Mouse (Mus musculus) E14TG2a.4 (cell line): ENCODE data around the gene Ddx1.

Source experiments
- H3K27me3 ChIP-seq: 2 replicates; pipeline ENCODE4 v1.6.1; 2014; ENCODE audit warnings: low read length, control low read depth; ENCODE audit not compliant: insufficient read depth
- H3K36me3 ChIP-seq: 2 replicates; pipeline ENCODE4 v1.6.1; 2014; ENCODE audit warnings: low read length, control low read depth; ENCODE audit not compliant: insufficient read depth
- H3K4me1 ChIP-seq: replicated peaks from 2 replicates; pipeline ENCODE4 v1.6.1; 2014; ENCODE audit warnings: low read depth, low read length, control low read depth
- H3K4me3 ChIP-seq: replicated peaks from 2 replicates; pipeline ENCODE4 v1.5.1; 2014; ENCODE audit warnings: mild to moderate bottlenecking, low read length
- H3K9me3 ChIP-seq: 2 replicates; pipeline ENCODE4 v1.6.1; 2014; ENCODE audit warnings: low read length, control low read depth
- CTCF ChIP-seq: conservative IDR thresholded peaks from 2 replicates; pipeline ENCODE4 v1.5.1; 2014; ENCODE audit warnings: low read length
- NANOG ChIP-seq: IDR thresholded peaks from 2 replicates; pipeline ENCODE4 v1.6.1; 2014; ENCODE audit warnings: borderline replicate concordance, low read length, mixed read lengths
- POU5F1 ChIP-seq: IDR thresholded peaks from 2 replicates; pipeline ENCODE4 v1.6.1; 2014; ENCODE audit warnings: low read length, borderline replicate concordance

Gene Ddx1

DNA sequence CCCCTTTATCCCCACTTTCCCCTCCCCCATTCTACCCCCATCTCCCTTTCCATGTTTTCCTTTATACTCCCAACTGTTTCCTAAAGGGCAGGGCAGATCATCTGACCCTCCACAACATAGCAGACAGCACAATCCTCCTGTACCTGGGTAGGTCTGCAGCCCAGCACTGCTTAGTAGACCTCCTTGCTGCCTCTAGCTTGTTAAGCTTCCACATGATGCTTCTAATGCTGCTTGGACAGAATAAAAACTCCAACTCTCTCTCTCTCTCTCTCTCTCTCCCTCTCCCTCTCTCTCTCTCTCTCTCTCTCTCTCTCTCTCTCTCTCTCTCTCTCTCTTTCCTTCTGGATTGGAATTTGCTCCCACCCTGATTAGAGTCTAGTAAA lies 68.7 kb downstream of the Ddx1 start:
- Histone ChIP-seq H3K27me3 (peaks cover 29% of the 10 kb centered on the region), H3K4me1 (peaks cover 38% of the 10 kb centered on the region), H3K36me3 (no peaks in the 10 kb centered on the region), H3K9me3 (no peaks in the 10 kb centered on the region), H3K4me3 (no peak overlapping the region)
- TF ChIP-seq NANOG, result no peak

DNA sequence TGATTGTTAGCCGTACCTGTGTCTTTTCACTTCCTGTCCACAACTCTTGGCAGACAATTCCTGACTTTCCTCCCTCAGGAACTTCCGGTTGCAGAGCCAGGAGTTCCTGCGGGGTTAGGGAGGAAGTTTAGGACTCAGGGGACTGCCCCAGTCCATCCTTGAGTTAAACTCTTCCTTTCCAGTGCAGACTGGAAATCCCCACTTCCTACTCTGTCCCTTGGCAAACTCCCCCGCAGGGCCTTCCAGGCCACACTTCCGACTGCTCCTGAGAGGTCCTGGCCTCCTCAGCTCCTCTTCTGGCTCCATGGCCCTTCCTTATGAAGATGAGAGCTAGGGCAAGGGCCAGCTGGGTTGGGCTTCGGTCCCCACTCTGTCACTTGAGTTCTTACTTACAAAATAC lies 71.4 kb downstream of the Ddx1 start:
- TF ChIP-seq POU5F1 (no peak), CTCF (no peak)
- Histone ChIP-seq H3K9me3 (no peaks in the 10 kb centered on the region), H3K4me1 (peaks cover 12% of the 10 kb centered on the region; the same call in 1 of the 2 replicates), H3K36me3 (no peaks in the 10 kb centered on the region), H3K27me3 (peaks cover 14% of the 10 kb centered on the region), H3K4me3 (no peak overlapping the region)

DNA sequence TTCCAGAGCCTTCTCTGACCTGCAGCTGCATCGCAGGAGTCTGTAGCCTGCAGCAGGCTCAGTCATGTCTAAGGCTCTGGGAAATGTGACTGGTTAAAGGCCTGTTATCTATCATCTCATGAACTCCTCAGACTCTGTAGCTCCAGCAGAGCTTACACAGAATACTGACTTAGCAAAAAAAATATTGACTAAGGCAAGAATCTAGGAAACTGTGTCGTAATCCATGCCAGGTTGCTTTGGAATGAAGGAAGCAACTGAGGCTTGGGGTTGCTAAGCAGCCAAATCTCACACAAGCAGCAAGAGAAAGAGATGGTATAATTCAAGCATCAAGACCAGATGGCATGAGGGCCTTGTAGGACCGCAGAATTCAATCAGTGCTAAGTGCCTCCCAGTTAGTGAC lies 72.1 kb downstream of the Ddx1 start:
- no peak overlapping the region for H3K4me3 ChIP-seq
- no peak for TF ChIP-seq NANOG
- TF ChIP-seq CTCF, result no peak
- TF ChIP-seq POU5F1, result no peak
- H3K36me3 ChIP-seq, result no peaks in the 10 kb centered on the region
- H3K4me1 ChIP-seq, result peaks cover 12% of the 10 kb centered on the region; the same call in 1 of the 2 replicates
- no peaks in the 10 kb centered on the region for H3K9me3 ChIP-seq
- peaks cover 7% of the 10 kb centered on the region; the same call in 1 of the 2 replicates for H3K27me3 ChIP-seq

DNA sequence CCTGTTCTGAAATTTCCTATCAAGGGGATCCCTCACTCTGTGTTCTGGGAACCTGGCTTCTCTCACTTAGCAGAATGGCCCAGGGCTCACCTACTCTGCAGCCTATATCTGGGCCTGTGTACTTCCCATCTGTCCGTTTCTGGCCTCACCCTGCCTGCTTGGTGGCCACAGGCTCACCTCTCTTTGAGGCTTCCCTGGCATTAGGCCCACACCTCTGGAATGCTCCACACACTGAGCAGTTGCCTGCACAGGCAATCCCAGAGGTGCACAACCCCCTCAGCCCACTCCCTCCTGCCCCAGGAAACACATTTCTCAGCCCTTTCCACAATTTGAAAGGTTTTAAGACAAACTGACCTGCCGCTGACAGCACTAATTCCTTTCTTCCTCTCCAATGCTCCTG lies 72.9 kb downstream of the Ddx1 start:
- Histone ChIP-seq H3K36me3 (no peaks in the 10 kb centered on the region), H3K4me3 (no peak overlapping the region), H3K4me1 (peaks cover 10% of the 10 kb centered on the region; the same call in 1 of the 2 replicates), H3K27me3 (peaks cover 7% of the 10 kb centered on the region; the same call in 1 of the 2 replicates), H3K9me3 (no peaks in the 10 kb centered on the region)
- TF ChIP-seq CTCF, result no peak
- TF ChIP-seq POU5F1, result no peak
- TF ChIP-seq NANOG, result no peak

DNA sequence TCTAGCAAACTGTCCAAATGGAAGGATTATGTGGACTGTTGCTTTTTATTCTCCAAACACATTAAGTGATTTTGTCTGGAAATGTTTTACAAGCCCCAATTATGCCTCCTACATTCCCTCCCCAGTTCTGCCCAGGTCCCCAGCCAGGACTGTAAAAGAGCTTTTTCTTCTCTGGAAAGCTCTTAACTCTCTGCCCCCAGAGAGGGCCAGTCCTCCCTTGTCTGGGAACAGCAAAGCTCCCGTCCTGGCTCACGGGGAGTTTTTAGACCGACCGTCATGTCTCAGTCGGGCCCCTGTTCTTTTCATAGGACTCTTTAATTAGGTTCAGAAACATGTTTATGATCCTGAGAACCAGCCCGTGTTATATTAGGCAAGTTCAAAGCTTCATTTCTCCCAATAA lies 75.0 kb downstream of the Ddx1 start:
- Histone ChIP-seq H3K36me3 (no peaks in the 10 kb centered on the region), H3K4me3 (no peak overlapping the region), H3K9me3 (peaks cover 6% of the 10 kb centered on the region), H3K4me1 (no peaks in the 10 kb centered on the region; the same call in 1 of the 2 replicates), H3K27me3 (peaks cover 7% of the 10 kb centered on the region; the same call in 1 of the 2 replicates)
- TF ChIP-seq NANOG, result no peak
- no peak for TF ChIP-seq CTCF
- TF ChIP-seq POU5F1, result no peak

DNA sequence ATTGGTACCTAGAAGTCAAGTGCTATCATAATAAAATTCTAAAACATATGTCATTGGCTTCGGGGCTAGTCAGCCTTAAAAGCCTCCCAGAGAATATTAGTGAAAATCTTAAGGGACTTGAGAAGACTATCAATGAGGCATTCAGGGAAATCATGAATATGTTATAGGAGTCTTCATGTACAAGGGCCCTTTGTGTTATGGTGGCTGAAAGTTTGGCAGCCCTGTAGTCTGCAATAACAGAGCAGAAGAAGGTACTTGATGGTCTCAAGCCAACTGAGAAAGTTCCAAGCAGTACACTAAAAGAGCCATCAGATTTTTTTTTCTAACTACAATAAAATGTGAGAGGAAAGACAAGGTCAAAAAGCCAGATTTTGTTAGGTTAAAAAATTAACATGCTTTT lies 80.9 kb downstream of the Ddx1 start:
- Histone ChIP-seq H3K4me1 (no peaks in the 10 kb centered on the region), H3K9me3 (peaks cover 25% of the 10 kb centered on the region), H3K4me3 (no peak overlapping the region), H3K36me3 (no peaks in the 10 kb centered on the region), H3K27me3 (no peaks in the 10 kb centered on the region; the same call in 1 of the 2 replicates)
- TF ChIP-seq POU5F1 (no peak), CTCF (no peak), NANOG (no peak)

DNA sequence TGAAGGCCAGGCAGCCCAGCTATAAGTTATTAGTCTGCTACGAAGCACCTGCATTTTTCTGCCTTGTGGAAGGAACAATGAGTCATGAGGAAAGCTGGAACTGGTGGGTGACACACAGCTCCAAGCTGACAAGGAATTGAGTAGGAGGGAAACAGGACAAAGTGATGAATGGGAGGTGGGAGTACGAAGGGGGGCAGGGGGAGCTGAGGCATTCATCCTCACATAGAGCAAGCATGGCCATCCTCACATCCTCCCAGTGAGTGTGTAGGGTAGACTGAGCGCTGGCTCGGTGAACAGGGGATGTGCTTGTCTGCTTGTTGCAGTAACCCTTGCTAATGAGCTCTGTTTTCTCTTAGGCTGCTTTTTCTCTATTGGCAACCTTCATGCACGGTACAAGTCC lies 81.9 kb downstream of the Ddx1 start:
- TF ChIP-seq CTCF (no peak), POU5F1 (no peak), NANOG (no peak)
- peaks cover 34% of the 10 kb centered on the region for H3K9me3 ChIP-seq
- no peak overlapping the region for H3K4me3 ChIP-seq
- no peaks in the 10 kb centered on the region for H3K27me3 ChIP-seq
- no peaks in the 10 kb centered on the region for H3K36me3 ChIP-seq
- H3K4me1 ChIP-seq, result no peaks in the 10 kb centered on the region
